Mouse (Mus musculus) urinary bladder, adult 2 months (tissue): ENCODE measurements around the gene Pepd. TPM values are rescaled to one million over a fixed set of nuclear protein-coding genes. Genes with fewer than 3 reads are reported as not detected.

Experiments
- DNase-seq: peaks from one replicate; pipeline ENCODE4 v3.0.0; 2022; ENCODE audit warnings: low spot score
- polyA plus RNA-seq: library from polyadenylated mRNA; depleted of rRNA; stranded (reverse); fragments of >200 nt; gene quantifications from 2 replicates; pipeline ENCODE4 v1.2.3, GENCODE M21; 2012; rRNA removed

Gene Pepd
- polyA plus RNA-seq, 1 experiment: 63.9 TPM

- no peak for DNase-seq
These were observed 143.6 kb downstream of the Pepd start for GRCm38 (mm10) chr7:35055619-35056435.

GRCm38 (mm10) chr7:35056436-35056864, 144.3 kb downstream of the Pepd start, which contains the start of gene Cebpg:
Gene Cebpg (minus strand): TSS chr7:35056573.
- peak; percentile 98 for DNase-seq

GRCm38 (mm10) chr7:35056999-35057398, 144.8 kb downstream of the Pepd start:
- no peak for DNase-seq

GRCm38 (mm10) chr7:35057569-35057968, 145.4 kb downstream of the Pepd start:
- DNase-seq: no peak

GRCm38 (mm10) chr7:35058329-35058728, 146.2 kb downstream of the Pepd start:
- DNase-seq: no peak

- DNase-seq: no peak
These were observed 147.3 kb downstream of the Pepd start for GRCm38 (mm10) chr7:35059467-35059866.

- DNase-seq: no peak
These were observed 152.4 kb downstream of the Pepd start for GRCm38 (mm10) chr7:35064286-35065258.

- no peak for DNase-seq
These were observed 153.8 kb downstream of the Pepd start for GRCm38 (mm10) chr7:35065958-35066357.

GRCm38 (mm10) chr7:35066640-35067212, 154.5 kb downstream of the Pepd start:
- no peak for DNase-seq

- no peak for DNase-seq
These were observed 164.5 kb downstream of the Pepd start for GRCm38 (mm10) chr7:35076645-35077044.

GRCm38 (mm10) chr7:35080843-35081338, 168.7 kb downstream of the Pepd start:
- DNase-seq: no peak

- no peak for DNase-seq
These were observed 169.4 kb downstream of the Pepd start for GRCm38 (mm10) chr7:35081406-35082104.

- DNase-seq: no peak
These were observed 172.6 kb downstream of the Pepd start for GRCm38 (mm10) chr7:35084565-35085360.

GRCm38 (mm10) chr7:35086271-35086861, 174.2 kb downstream of the Pepd start:
- DNase-seq: no peak

GRCm38 (mm10) chr7:35090550-35090949, 178.4 kb downstream of the Pepd start:
- DNase-seq: no peak

Other genes starting within 250 kb of the Pepd start
- 3.1 and 3.5 TPM in 2 replicates for gene Chst8, start 99.7 kb upstream of the Pepd start, polyA plus RNA-seq
- gene Cebpg, start 144.2 kb downstream of the Pepd start, polyA plus RNA-seq: 27.0 and 30.3 TPM in 2 replicates
- 28.5 and 31.0 TPM in 2 replicates for gene Cebpa, start 206.9 kb downstream of the Pepd start, polyA plus RNA-seq